Mouse (Mus musculus) embryonic facial prominence, embryonic 11.5 days (tissue): Measurements from ENCODE around the gene Taco1. TPM values are rescaled to one million over a fixed set of nuclear protein-coding genes. Genes with fewer than 3 reads are reported as not detected.
A peak's percentile ranks its signal among the peaks of the same experiment; 100 is the strongest.
"Not testable (repeated sequence)": the region's sequence is repeated elsewhere in the genome, so short reads cannot be mapped to it uniquely, and the experiment has no call there.

ENCODE experiments used
- ATAC-seq: fragments of 200-750 bp; cut with Nextera tagmentation; replicated peaks from 2 replicates; pipeline ENCODE4 v1.8.0; 2017; ENCODE audit warnings: low read depth; ENCODE audit not compliant: insufficient number of reproducible peaks, low FRiP score, low TSS enrichment
- DNase-seq: peaks from one replicate; pipeline ENCODE4 v3.0.0-alpha.2; 2015; ENCODE audit warnings: low spot score
- H3K27ac ChIP-seq: fragments of 300-500 bp; sonication (generic); replicated peaks from 2 replicates; pipeline ENCODE4 v1.5.1; 2014; ENCODE audit warnings: mild to moderate bottlenecking, low read depth, low read length, control low read depth
- H3K27me3 ChIP-seq: fragments of 300-500 bp; sonication (generic); 2 replicates; pipeline ENCODE4 v1.6.1; 2014; ENCODE audit warnings: mild to moderate bottlenecking, low read length, moderate library complexity, mixed read lengths; ENCODE audit not compliant: control insufficient read depth, insufficient read depth
- H3K36me3 ChIP-seq: fragments of 300-500 bp; sonication (generic); replicated peaks from 2 replicates; pipeline ENCODE4 v1.6.1; 2014; ENCODE audit warnings: low read depth, mild to moderate bottlenecking, low read length, moderate library complexity, mixed read lengths; ENCODE audit not compliant: control insufficient read depth, insufficient read depth
- H3K4me1 ChIP-seq: fragments of 300-500 bp; sonication (generic); 2 replicates; pipeline ENCODE4 v1.6.1; 2014; ENCODE audit warnings: low read length, mixed read lengths; ENCODE audit not compliant: control insufficient read depth, insufficient read depth
- H3K4me2 ChIP-seq: fragments of 300-500 bp; sonication (generic); 2 replicates; pipeline ENCODE4 v1.6.1; 2014; ENCODE audit warnings: low read depth, mild to moderate bottlenecking, control low read depth, low read length, moderate library complexity
- H3K4me3 ChIP-seq: fragments of 300-500 bp; sonication (generic); 2 replicates; pipeline ENCODE4 v1.5.1; 2014; ENCODE audit warnings: low read depth, low read length, control low read depth
- H3K9ac ChIP-seq: fragments of 300-500 bp; sonication (generic); replicated peaks from 2 replicates; pipeline ENCODE4 v1.6.1; 2014; ENCODE audit warnings: mild to moderate bottlenecking, control low read depth, low read length
- H3K9me3 ChIP-seq: fragments of 300-500 bp; sonication (generic); replicated peaks from 2 replicates; pipeline ENCODE4 v1.6.1; 2016; ENCODE audit warnings: mild to moderate bottlenecking, low read length, inconsistent platforms, mixed read lengths; ENCODE audit not compliant: control insufficient read depth
- WGBS: fragments of 180-500 bp; shearing (Covaris S2); extraction: QIAGEN DNeasy Blood & Tissue Kit; methylation state at CpG from one replicate; pipeline ENCODE4 v1.1.7; 2014; 5-methylcytosine and 5-hydroxymethylcytosine counted together
- polyA plus RNA-seq: library from polyadenylated mRNA; unstranded; fragments of >200 nt; fragmentation: Nextera tagmentation; extraction: Ambion mirVana; gene quantifications from 2 replicates; pipeline ENCODE4 v1.2.1, GENCODE M21; 2014

Gene Taco1
- 11.1 and 11.4 TPM in 2 replicates for polyA plus RNA-seq

DNA sequence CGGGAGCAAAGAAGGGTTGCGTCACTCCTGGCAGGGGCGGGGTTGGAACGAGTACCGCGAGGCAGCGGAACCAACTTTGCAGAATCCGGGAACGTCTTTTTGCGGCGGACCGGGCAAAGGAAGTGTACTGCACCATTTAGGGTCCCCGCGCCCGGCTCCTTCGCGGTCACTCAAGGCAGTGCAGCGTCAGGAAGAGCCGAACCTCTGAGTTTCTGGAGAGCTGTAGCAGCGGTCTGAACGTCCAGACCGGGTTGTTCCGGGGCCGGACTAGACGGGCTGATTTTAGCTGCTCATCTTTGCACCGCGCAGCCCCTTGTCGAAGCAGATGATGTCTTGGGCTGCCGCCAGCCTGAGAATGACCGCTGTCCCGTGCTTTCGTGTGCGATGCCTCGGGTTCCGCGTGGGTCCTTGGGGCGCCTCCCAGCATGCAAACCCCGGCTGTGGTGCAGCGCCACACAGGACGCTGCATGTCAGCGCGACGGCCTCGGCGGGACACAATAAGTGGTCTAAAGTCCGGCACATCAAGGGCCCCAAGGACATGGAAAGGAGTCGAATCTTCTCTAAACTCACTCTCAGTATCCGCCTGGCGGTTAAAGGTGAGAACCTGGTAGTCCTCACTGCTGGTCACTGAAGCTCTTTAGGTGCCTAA lies at the start of gene Taco1:
Gene Taco1, plus strand, starts transcription at position 139 of the 649 bp plus-strand sequence.
- peak within 1 kb of the TSS; percentile 79 for H3K27ac ChIP-seq
- peak; percentile 94 for ATAC-seq
- no peaks in the 10 kb centered on the region for H3K9me3 ChIP-seq
- peak within 1 kb of the TSS; percentile 88 for H3K9ac ChIP-seq
- no peaks in the 10 kb centered on the region for H3K4me1 ChIP-seq
- peak within 1 kb of the TSS; percentile 67 for H3K4me2 ChIP-seq
- no peaks in the 10 kb centered on the region for H3K36me3 ChIP-seq
- H3K4me3 ChIP-seq, result peak within 1 kb of the TSS; percentile 86
- DNase-seq, result peak; percentile 96
- WGBS, result under 1% methylated on average over 49 of the region's 49 CpGs
- H3K27me3 ChIP-seq, result no peaks in the 10 kb centered on the region

DNA sequence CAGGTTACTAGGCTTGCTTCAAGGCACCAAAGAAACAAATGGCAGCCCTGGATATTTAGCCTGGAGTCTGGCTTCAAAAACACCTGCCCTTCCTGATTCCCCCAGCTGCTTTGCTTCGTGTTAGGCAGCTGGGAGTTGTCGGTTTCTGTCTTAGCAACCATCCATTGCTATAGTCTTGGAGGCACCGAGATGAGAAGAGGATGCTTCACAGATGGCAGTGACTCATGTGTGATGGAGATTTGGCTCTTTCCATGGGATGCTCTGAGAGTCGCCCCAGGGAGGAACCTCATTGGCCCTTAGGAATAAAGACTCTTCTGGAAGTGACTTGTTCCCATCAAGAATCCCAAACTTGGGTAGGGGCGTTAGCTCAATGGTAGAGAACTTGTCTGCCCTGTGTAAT lies 49.4 kb upstream of the Taco1 start:
- Histone ChIP-seq H3K4me3 (no peak overlapping the region), H3K4me1 (no peaks in the 10 kb centered on the region; the same call in 1 of the 2 replicates), H3K36me3 (no peaks in the 10 kb centered on the region), H3K4me2 (no peak overlapping the region), H3K9ac (no peak overlapping the region), H3K27me3 (peaks cover 13% of the 10 kb centered on the region), H3K9me3 (no peaks in the 10 kb centered on the region), H3K27ac (no peak overlapping the region)
- DNase-seq (no peak), ATAC-seq (no peak)
- WGBS, result 85% methylated on average over 5 of the region's 5 CpGs

DNA sequence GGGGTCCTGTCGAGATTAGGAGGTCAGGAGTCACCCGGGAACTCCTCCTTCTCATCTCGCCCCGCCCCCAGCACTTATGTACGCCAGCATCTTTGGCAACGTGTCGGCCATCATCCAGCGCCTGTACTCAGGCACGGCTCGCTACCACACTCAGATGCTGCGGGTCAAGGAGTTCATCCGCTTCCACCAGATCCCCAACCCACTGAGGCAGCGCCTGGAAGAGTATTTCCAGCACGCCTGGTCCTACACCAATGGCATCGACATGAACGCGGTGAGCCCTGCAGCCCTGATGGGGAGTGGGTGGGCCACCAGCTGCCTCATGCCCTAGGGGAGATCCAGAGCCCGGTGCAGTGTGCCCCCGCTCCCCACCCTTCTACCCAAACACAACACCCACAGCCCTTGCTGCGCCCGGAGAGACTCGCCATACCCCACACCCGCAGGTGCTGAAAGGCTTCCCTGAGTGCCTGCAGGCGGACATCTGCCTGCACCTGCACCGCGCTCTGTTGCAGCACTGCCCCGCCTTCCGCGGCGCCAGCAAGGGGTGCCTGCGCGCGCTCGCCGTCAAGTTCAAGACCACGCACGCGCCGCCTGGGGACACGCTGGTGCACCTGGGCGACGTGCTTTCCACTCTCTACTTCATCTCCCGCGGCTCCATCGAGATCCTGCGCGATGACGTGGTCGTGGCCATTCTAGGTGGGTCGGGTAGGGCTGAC lies 45.7 kb upstream of the Taco1 start:
- peaks cover 13% of the 10 kb centered on the region for H3K27me3 ChIP-seq
- H3K4me1 ChIP-seq, result no peaks in the 10 kb centered on the region; the same call in 1 of the 2 replicates
- peak; percentile 50 for DNase-seq
- H3K27ac ChIP-seq, result no peak overlapping the region
- H3K9ac ChIP-seq, result peak overlapping the region; percentile 44
- H3K4me3 ChIP-seq, result peak overlapping the region; percentile 25
- WGBS, result under 1% methylated on average over 50 of the region's 50 CpGs
- peak overlapping the region; percentile 60 for H3K4me2 ChIP-seq
- H3K9me3 ChIP-seq, result no peaks in the 10 kb centered on the region
- no peaks in the 10 kb centered on the region for H3K36me3 ChIP-seq
- ATAC-seq, result no peak; the same call in 1 of the 2 replicates

DNA sequence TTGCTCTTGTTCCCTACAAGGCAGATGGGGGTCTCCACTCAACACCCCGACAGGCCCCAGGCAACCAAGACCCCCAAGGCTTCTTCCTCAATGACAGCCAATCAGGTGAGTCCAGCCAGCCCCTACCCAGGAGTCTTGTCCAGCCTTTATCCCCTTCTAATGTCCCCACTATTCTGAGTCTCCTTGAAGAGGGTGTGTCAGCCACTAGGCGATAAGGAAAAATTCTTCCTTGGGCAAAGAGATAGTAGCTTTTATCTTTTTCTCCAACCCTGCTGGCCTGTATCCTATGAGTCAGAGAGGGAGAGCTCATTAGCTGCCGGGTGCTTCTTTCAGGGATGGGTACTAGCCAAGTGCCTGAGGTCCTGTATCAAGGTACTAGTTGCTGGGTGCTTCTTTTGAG lies 40.1 kb upstream of the Taco1 start:
- ATAC-seq (no peak), DNase-seq (no peak)
- peaks cover 4% of the 10 kb centered on the region; the same call in 1 of the 2 replicates for H3K27me3 ChIP-seq
- no peaks in the 10 kb centered on the region for H3K4me1 ChIP-seq
- no peaks in the 10 kb centered on the region for H3K36me3 ChIP-seq
- H3K4me2 ChIP-seq, result no peak overlapping the region
- H3K9ac ChIP-seq, result no peak overlapping the region
- no peak overlapping the region for H3K27ac ChIP-seq
- H3K9me3 ChIP-seq, result no peaks in the 10 kb centered on the region
- WGBS, result 81% methylated on average over 3 of the region's 3 CpGs
- no peak overlapping the region for H3K4me3 ChIP-seq

DNA sequence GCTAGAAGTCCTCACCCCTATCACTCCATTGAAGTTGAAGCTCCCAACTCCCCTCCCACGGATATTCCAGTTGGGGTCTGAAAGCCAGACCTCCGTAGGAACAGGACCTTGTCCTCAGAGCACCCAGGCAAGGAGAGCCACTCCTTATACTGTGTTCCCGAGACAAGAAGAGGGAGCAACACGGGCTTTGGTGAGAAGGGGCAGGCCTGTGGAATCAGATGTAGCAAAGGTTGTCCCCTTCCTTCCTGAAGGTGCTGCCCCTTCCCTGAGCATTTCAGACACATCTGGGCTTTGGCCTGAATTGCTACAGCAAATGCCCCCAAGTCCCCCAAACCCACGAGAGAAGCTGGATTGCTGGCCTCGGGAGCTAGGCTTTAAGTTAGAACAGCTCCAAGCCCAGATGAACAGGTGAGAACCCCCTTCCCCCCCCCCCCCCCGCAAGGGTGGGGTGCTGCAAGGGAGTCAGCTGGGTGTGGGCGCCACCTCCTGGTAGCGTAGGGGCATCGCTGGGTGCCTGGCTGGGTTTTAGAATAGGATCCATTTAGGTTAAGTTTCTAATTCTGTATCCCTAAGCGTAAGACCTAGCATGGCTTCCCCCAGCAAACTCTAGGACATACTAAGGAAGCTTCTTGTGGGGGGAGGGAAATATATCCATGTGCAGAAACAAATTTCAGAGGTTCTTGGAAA lies 39.3 kb upstream of the Taco1 start:
- no peak overlapping the region for H3K9ac ChIP-seq
- DNase-seq (peak; percentile 59), ATAC-seq (no peak; the same call in 1 of the 2 replicates)
- H3K36me3 ChIP-seq, result no peaks in the 10 kb centered on the region
- H3K9me3 ChIP-seq, result no peaks in the 10 kb centered on the region
- 38% methylated on average over 10 of the region's 11 CpGs for WGBS
- H3K4me3 ChIP-seq, result no peak overlapping the region
- H3K27me3 ChIP-seq, result no peaks in the 10 kb centered on the region; the same call in 1 of the 2 replicates
- no peaks in the 10 kb centered on the region for H3K4me1 ChIP-seq
- H3K27ac ChIP-seq, result no peak overlapping the region
- H3K4me2 ChIP-seq, result no peak overlapping the region

DNA sequence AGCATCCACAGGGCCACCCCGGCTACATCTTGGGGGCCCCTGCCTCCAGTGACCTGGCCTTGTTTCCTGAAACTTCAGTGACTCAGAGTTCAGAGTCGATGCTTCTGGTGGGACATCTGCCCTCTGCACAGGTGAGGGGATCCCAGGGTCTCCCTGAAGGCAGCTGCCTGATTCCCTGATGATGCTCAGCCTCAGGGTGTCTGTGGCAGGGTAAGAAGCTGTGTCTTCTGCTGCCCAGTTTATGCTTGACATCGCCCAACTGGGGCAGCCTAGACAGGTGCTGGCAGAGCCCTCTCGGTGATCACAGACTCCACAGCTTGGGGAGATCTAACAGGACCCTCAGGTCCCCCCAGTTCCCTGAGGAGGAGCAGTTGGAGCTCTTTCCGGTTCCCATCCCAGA lies 38.3 kb upstream of the Taco1 start:
- DNase-seq (no peak), ATAC-seq (no peak)
- Histone ChIP-seq H3K27ac (no peak overlapping the region), H3K36me3 (no peaks in the 10 kb centered on the region), H3K4me2 (no peak overlapping the region), H3K9me3 (no peaks in the 10 kb centered on the region), H3K4me3 (no peak overlapping the region), H3K27me3 (no peaks in the 10 kb centered on the region), H3K4me1 (no peaks in the 10 kb centered on the region), H3K9ac (no peak overlapping the region)
- WGBS, result 78% methylated on average over 5 of the region's 5 CpGs

DNA sequence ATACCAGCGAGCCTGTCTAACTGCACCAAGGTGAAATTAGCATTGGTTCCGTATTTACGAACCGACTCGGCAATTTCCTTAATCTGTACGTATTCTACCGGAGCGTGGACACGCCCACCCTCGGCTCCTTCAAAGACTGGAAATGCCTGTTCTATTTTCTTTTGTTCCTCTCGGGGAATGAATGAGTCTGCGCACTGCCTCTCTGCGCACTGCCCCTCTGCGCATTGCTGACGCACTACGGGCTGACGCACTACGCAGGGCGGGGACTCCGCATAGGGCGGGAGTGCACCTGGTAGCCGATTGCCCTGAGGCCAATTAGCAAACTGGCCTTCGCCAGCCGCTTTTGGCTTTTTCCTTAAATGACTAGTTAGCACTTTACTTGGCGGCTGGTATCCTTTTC lies 33.8 kb upstream of the Taco1 start:
- H3K27me3 ChIP-seq, H3K4me2 ChIP-seq, ATAC-seq, H3K9ac ChIP-seq, DNase-seq, H3K27ac ChIP-seq, H3K9me3 ChIP-seq, H3K4me1 ChIP-seq, H3K36me3 ChIP-seq: not testable (repeated sequence)
- H3K4me3 ChIP-seq, result peak overlapping the region; percentile 23
- WGBS, result 50% methylated on average over 1 of the region's 25 CpGs
